Mouse (Mus musculus): ENCODE results near the gene Pmepa1. TPM values are rescaled to one million over a fixed set of nuclear protein-coding genes. Genes with fewer than 3 reads are reported as not detected.

Gene Pmepa1
- polyA plus RNA-seq, 1 experiment from 2014 or later: 5.3 TPM

- no peak overlapping the region for H3K27ac ChIP-seq (ENCODE audit: low read depth, low read length)
- peaks cover 6% of the 10 kb centered on the region; the same call in 1 of the 2 replicates for H3K4me1 ChIP-seq (ENCODE audit: control insufficient read depth, insufficient read depth, low read length)
- 73% methylated on average over 9 of the region's 9 CpGs for WGBS
- no peak overlapping the region for H3K4me3 ChIP-seq (ENCODE audit: low read depth, low read length)
- H3K27me3 ChIP-seq (ENCODE audit: control insufficient read depth, insufficient read depth, low read length): no peaks in the 10 kb centered on the region
- no peaks in the 10 kb centered on the region for H3K9me3 ChIP-seq (ENCODE audit: control insufficient read depth, low read length)
- no peak for DNase-seq (ENCODE audit: low spot score)
- H3K36me3 ChIP-seq (ENCODE audit: control insufficient read depth, insufficient read depth, low read length): no peaks in the 10 kb centered on the region
- no peak overlapping the region for H3K9ac ChIP-seq (ENCODE audit: low read length)
- no peak for ATAC-seq (ENCODE audit: insufficient read depth, low FRiP score, low TSS enrichment)
- no peak overlapping the region for H3K4me2 ChIP-seq (ENCODE audit: low read depth)
Measured at GRCm38 (mm10) chr2:173281021-173281937, 4.9 kb upstream of the Pmepa1 start.

- Histone ChIP-seq H3K4me1 (ENCODE audit: control insufficient read depth, insufficient read depth, low read length) (peaks cover 14% of the 10 kb centered on the region), H3K4me2 (ENCODE audit: low read depth) (no peak overlapping the region), H3K27ac (ENCODE audit: low read depth, low read length) (no peak overlapping the region), H3K9ac (ENCODE audit: low read length) (no peak overlapping the region), H3K4me3 (ENCODE audit: low read depth, low read length) (no peak overlapping the region), H3K27me3 (ENCODE audit: control insufficient read depth, insufficient read depth, low read length) (no peaks in the 10 kb centered on the region), H3K9me3 (ENCODE audit: control insufficient read depth, low read length) (no peaks in the 10 kb centered on the region), H3K36me3 (ENCODE audit: control insufficient read depth, insufficient read depth, low read length) (no peaks in the 10 kb centered on the region)
- DNase-seq (ENCODE audit: low spot score): no peak
- no peak for ATAC-seq (ENCODE audit: insufficient read depth, low FRiP score, low TSS enrichment)
- WGBS: 67% methylated on average over 16 of the region's 16 CpGs
Measured at GRCm38 (mm10) chr2:173278846-173279580, 2.7 kb upstream of the Pmepa1 start.

DNA sequence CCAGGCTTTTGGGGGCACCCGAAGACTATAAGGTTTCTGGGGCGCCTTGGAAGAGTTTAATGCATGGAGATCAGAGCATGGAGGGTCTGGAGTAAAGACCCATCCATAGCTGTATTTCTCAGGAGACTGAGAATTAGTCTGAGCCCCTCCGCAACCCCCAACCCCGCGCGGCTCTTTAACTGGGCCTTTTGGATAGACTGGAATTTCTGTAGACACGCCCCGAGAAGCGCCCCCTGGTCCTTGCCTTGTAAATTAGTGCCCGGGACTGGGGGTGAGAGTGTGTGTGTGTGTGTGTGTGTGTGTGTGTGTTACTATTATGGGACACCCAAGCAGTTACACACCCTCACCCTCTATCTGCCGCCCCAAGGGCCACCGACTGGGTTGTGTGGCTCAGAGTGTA is 526 bp upstream of the Pmepa1 start:
- Histone ChIP-seq H3K4me2 (ENCODE audit: low read depth) (peak overlapping the region; percentile 88), H3K4me1 (ENCODE audit: control insufficient read depth, insufficient read depth, low read length) (peaks cover 30% of the 10 kb centered on the region), H3K27ac (ENCODE audit: low read depth, low read length) (peak overlapping the region; percentile 90; the same call in 1 of the 2 replicates), H3K4me3 (ENCODE audit: low read depth, low read length) (peak overlapping the region; percentile 99), H3K36me3 (ENCODE audit: control insufficient read depth, insufficient read depth, low read length) (no peaks in the 10 kb centered on the region), H3K27me3 (ENCODE audit: control insufficient read depth, insufficient read depth, low read length) (no peaks in the 10 kb centered on the region), H3K9me3 (ENCODE audit: control insufficient read depth, low read length) (no peaks in the 10 kb centered on the region), H3K9ac (ENCODE audit: low read length) (peak overlapping the region; percentile 100)
- DNase-seq (ENCODE audit: low spot score) (peak; percentile 62), ATAC-seq (ENCODE audit: insufficient read depth, low FRiP score, low TSS enrichment) (peak; percentile 31)
- WGBS: 3% methylated on average over 12 of the region's 12 CpGs

- H3K36me3 ChIP-seq (ENCODE audit: control insufficient read depth, insufficient read depth, low read length): no peaks in the 10 kb centered on the region
- H3K4me3 ChIP-seq (ENCODE audit: low read depth, low read length): peak overlapping the region; percentile 99
- DNase-seq (ENCODE audit: low spot score) (peak; percentile 68), ATAC-seq (ENCODE audit: insufficient read depth, low FRiP score, low TSS enrichment) (peak; percentile 12)
- H3K4me2 ChIP-seq (ENCODE audit: low read depth): peak overlapping the region; percentile 88
- no peaks in the 10 kb centered on the region for H3K9me3 ChIP-seq (ENCODE audit: control insufficient read depth, low read length)
- H3K27me3 ChIP-seq (ENCODE audit: control insufficient read depth, insufficient read depth, low read length): no peaks in the 10 kb centered on the region
- H3K9ac ChIP-seq (ENCODE audit: low read length): peak overlapping the region; percentile 100
- H3K27ac ChIP-seq (ENCODE audit: low read depth, low read length): peak overlapping the region; percentile 90
- under 1% methylated on average over 69 of the region's 93 CpGs for WGBS
- peaks cover 37% of the 10 kb centered on the region for H3K4me1 ChIP-seq (ENCODE audit: control insufficient read depth, insufficient read depth, low read length)
Measured at GRCm38 (mm10) chr2:173275343-173276201, 761 bp downstream of the Pmepa1 start.

GRCm38 (mm10) chr2:173274428-173275342 is 1.6 kb downstream of the Pmepa1 start:
- 12% methylated on average over 15 of the region's 15 CpGs for WGBS
- H3K36me3 ChIP-seq (ENCODE audit: control insufficient read depth, insufficient read depth, low read length): no peaks in the 10 kb centered on the region
- no peaks in the 10 kb centered on the region for H3K9me3 ChIP-seq (ENCODE audit: control insufficient read depth, low read length)
- peaks cover 39% of the 10 kb centered on the region for H3K4me1 ChIP-seq (ENCODE audit: control insufficient read depth, insufficient read depth, low read length)
- peak; percentile 5; the same call in 1 of the 2 replicates for ATAC-seq (ENCODE audit: insufficient read depth, low FRiP score, low TSS enrichment)
- peak overlapping the region; percentile 99 for H3K4me3 ChIP-seq (ENCODE audit: low read depth, low read length)
- peak overlapping the region; percentile 88 for H3K4me2 ChIP-seq (ENCODE audit: low read depth)
- no peak overlapping the region for H3K27ac ChIP-seq (ENCODE audit: low read depth, low read length)
- H3K9ac ChIP-seq (ENCODE audit: low read length): peak overlapping the region; percentile 100
- H3K27me3 ChIP-seq (ENCODE audit: control insufficient read depth, insufficient read depth, low read length): no peaks in the 10 kb centered on the region
- DNase-seq (ENCODE audit: low spot score): peak; percentile 51

DNA sequence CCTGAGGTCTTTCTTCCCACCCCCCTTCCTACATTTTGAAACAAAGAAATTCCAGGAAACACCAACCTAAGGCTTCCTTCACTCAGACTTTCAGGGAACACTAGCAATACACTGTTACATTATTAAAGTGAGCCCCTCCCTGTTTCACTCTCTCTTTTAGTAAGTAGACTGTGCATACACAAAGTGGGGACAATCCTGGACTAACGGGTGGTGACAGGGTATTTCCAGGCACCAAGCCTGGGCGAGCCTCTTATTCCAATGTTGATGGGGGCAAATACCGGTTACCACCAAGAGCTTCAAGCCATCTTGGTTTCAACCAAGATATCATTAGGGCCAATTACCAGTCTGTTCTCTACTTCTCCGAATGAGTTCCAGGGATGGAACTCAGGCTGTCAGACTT is 2.4 kb downstream of the Pmepa1 start:
- Histone ChIP-seq H3K27me3 (ENCODE audit: control insufficient read depth, insufficient read depth, low read length) (no peaks in the 10 kb centered on the region), H3K9ac (ENCODE audit: low read length) (peak overlapping the region; percentile 100), H3K27ac (ENCODE audit: low read depth, low read length) (no peak overlapping the region), H3K36me3 (ENCODE audit: control insufficient read depth, insufficient read depth, low read length) (no peaks in the 10 kb centered on the region), H3K4me2 (ENCODE audit: low read depth) (peak overlapping the region; percentile 88), H3K4me3 (ENCODE audit: low read depth, low read length) (peak overlapping the region; percentile 99), H3K9me3 (ENCODE audit: control insufficient read depth, low read length) (no peaks in the 10 kb centered on the region), H3K4me1 (ENCODE audit: control insufficient read depth, insufficient read depth, low read length) (peaks cover 41% of the 10 kb centered on the region)
- DNase-seq (ENCODE audit: low spot score): no peak
- ATAC-seq (ENCODE audit: insufficient read depth, low FRiP score, low TSS enrichment): no peak
- 63% methylated on average over 4 of the region's 4 CpGs for WGBS

GRCm38 (mm10) chr2:173272354-173272900 is 3.9 kb downstream of the Pmepa1 start:
- no peak overlapping the region for H3K27ac ChIP-seq (ENCODE audit: low read depth, low read length)
- no peak overlapping the region for H3K9ac ChIP-seq (ENCODE audit: low read length)
- H3K4me3 ChIP-seq (ENCODE audit: low read depth, low read length): no peak overlapping the region
- no peaks in the 10 kb centered on the region for H3K36me3 ChIP-seq (ENCODE audit: control insufficient read depth, insufficient read depth, low read length)
- peaks cover 43% of the 10 kb centered on the region for H3K4me1 ChIP-seq (ENCODE audit: control insufficient read depth, insufficient read depth, low read length)
- ATAC-seq (ENCODE audit: insufficient read depth, low FRiP score, low TSS enrichment) (no peak), DNase-seq (ENCODE audit: low spot score) (no peak)
- no peak overlapping the region for H3K4me2 ChIP-seq (ENCODE audit: low read depth)
- no peaks in the 10 kb centered on the region for H3K27me3 ChIP-seq (ENCODE audit: control insufficient read depth, insufficient read depth, low read length)
- H3K9me3 ChIP-seq (ENCODE audit: control insufficient read depth, low read length): no peaks in the 10 kb centered on the region
- 76% methylated on average over 11 of the region's 11 CpGs for WGBS

Data from neural tube, embryonic 11.5 days (tissue).